Mouse (Mus musculus) forebrain, embryonic 16.5 days (tissue): Measurements from ENCODE around the gene Pla2g4e. TPM values are rescaled to one million over a fixed set of nuclear protein-coding genes. Genes with fewer than 3 reads are reported as not detected.

ENCODE experiments used
- ATAC-seq: fragments of 200-750 bp; cut with Nextera tagmentation; 2 replicates; pipeline ENCODE4 v1.8.0; 2017; ENCODE audit warnings: mild to moderate bottlenecking, moderate library complexity
- H3K27ac ChIP-seq: fragments of 300-500 bp; sonication (generic); 2 replicates; pipeline ENCODE4 v1.5.1; 2014; ENCODE audit warnings: low read length, control low read depth
- H3K27me3 ChIP-seq: fragments of 300-500 bp; sonication (generic); replicated peaks from 2 replicates; pipeline ENCODE4 v1.6.1; 2014; ENCODE audit warnings: low read length; ENCODE audit not compliant: control insufficient read depth, insufficient read depth
- H3K36me3 ChIP-seq: fragments of 300-500 bp; sonication (generic); 2 replicates; pipeline ENCODE4 v1.6.1; 2014; ENCODE audit not compliant: control insufficient read depth, insufficient read depth
- H3K4me1 ChIP-seq: fragments of 300-500 bp; sonication (generic); replicated peaks from 2 replicates; pipeline ENCODE4 v1.6.1; 2014; ENCODE audit warnings: low read length; ENCODE audit not compliant: control insufficient read depth, insufficient read depth
- H3K4me2 ChIP-seq: fragments of 300-500 bp; sonication (generic); 2 replicates; pipeline ENCODE4 v1.6.1; 2014; ENCODE audit warnings: mild to moderate bottlenecking, low read length, control low read depth
- H3K4me3 ChIP-seq: fragments of 300-500 bp; sonication (generic); replicated peaks from 2 replicates; pipeline ENCODE4 v1.5.1; 2014; ENCODE audit warnings: mild to moderate bottlenecking, low read length, control low read depth
- H3K9ac ChIP-seq: fragments of 300-500 bp; sonication (generic); replicated peaks from 2 replicates; pipeline ENCODE4 v1.6.1; 2014; ENCODE audit warnings: low read depth, low read length, control low read depth
- H3K9me3 ChIP-seq: fragments of 300-500 bp; sonication (generic); 2 replicates; pipeline ENCODE4 v1.6.1; 2016; ENCODE audit warnings: low read length; ENCODE audit not compliant: control insufficient read depth
- WGBS: fragments of 180-500 bp; shearing (Covaris S2); extraction: QIAGEN DNeasy Blood & Tissue Kit; methylation state at CpG from one replicate; pipeline ENCODE4 v1.1.7; 2014; 5-methylcytosine and 5-hydroxymethylcytosine counted together
- polyA plus RNA-seq: library from polyadenylated mRNA; unstranded; fragments of >200 nt; fragmentation: Nextera tagmentation; extraction: Ambion mirVana; gene quantifications from 2 replicates; pipeline ENCODE4 v1.2.1, GENCODE M21; 2015

Pla2g4e gene
- polyA plus RNA-seq, 1 experiment from 2014 or later, result 3.4 TPM

DNA sequence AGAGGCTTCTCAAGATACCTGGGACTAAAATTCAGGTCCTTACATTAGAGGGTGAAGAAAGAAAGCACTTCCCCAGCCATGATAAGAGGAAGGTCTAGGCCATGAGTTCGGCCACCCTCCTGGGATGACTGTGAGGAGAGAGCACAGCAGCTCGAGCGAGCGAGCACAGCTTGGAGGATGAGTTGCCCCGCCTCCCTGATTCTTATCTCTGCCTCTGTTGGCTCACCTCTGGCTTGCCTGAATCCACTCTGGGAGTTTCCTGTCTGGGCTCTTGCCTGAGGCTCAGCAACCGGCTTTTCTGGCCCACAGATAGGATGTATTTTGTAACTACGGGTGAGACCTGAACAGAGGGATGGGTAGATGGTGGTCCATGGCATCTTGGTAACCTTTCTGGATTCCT lies 37.2 kb downstream of the Pla2g4e start:
- Histone ChIP-seq H3K4me1 (no peaks in the 10 kb centered on the region), H3K36me3 (no peaks in the 10 kb centered on the region), H3K4me2 (no peak overlapping the region), H3K27me3 (no peaks in the 10 kb centered on the region), H3K27ac (no peak overlapping the region), H3K4me3 (no peak overlapping the region), H3K9me3 (no peaks in the 10 kb centered on the region), H3K9ac (no peak overlapping the region)
- 80% methylated on average over 7 of the region's 7 CpGs for WGBS
- no peak for ATAC-seq

DNA sequence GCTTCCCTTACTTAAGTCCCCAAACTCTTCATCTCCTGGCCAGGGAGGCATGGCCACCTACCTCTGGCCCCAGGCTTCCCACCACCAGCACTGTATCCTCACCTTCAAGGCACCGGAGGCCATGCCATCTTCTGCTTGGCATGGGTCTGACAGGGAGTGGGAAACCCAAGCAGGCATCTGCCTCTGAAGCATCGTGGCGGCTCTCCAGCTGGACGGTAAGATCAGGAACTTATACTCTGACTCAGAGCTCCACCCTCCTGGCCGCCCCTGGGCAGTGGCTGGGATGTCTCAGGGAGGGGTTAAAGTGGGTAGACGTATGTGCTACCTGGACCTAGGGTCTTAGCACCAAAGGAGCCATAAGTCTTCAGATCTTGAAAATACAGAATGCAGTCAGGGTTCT lies 38.1 kb downstream of the Pla2g4e start:
- 81% methylated on average over 6 of the region's 6 CpGs for WGBS
- Histone ChIP-seq H3K27me3 (no peaks in the 10 kb centered on the region), H3K36me3 (no peaks in the 10 kb centered on the region), H3K4me3 (no peak overlapping the region), H3K4me1 (no peaks in the 10 kb centered on the region), H3K27ac (no peak overlapping the region), H3K9ac (no peak overlapping the region), H3K4me2 (no peak overlapping the region), H3K9me3 (no peaks in the 10 kb centered on the region)
- no peak for ATAC-seq

DNA sequence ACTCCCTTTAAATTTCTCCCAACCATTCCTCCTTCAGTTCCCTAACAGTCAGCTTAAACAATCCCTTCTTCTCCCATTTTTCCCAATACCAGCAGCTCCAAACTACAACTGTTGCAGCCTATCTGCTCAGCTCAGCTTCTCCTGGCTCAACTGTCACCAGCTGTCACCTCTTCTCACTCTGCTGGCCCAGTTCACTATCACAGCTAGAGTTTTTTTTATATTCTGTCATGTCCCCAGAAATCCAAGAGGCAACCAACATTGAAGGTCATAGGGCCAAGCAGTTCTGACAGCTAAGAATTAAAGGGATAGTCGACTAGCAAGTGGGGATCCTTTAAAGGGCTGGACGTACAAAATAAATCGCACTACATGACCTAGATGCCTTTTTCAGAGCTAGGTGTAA lies 41.4 kb downstream of the Pla2g4e start:
- Histone ChIP-seq H3K27me3 (no peaks in the 10 kb centered on the region), H3K4me2 (no peak overlapping the region), H3K4me1 (no peaks in the 10 kb centered on the region), H3K9ac (no peak overlapping the region), H3K4me3 (no peak overlapping the region), H3K9me3 (no peaks in the 10 kb centered on the region), H3K36me3 (no peaks in the 10 kb centered on the region), H3K27ac (no peak overlapping the region)
- ATAC-seq, result no peak
- 75% methylated on average over 3 of the region's 3 CpGs for WGBS

DNA sequence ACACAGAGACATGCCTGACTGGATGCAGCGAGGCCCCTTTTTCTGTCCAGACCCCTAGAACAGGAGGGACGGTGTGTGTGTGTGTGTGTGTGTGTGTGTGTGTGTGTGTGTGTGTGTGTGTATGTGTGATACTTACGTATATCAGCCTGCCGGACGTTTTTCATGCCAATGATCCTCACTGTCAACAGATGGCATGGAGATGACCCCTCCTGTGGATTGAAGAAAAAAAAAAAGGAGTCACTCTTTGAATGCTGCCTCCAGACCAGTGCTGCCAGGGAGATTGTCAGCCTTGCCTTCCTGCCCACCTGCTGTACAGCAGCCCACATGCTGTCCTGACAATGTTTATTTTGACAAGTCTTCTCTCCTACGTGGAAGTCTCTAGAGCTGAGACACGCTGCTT lies 45.1 kb downstream of the Pla2g4e start:
- 68% methylated on average over 7 of the region's 7 CpGs for WGBS
- Histone ChIP-seq H3K27ac (no peak overlapping the region), H3K4me1 (no peaks in the 10 kb centered on the region), H3K9me3 (no peaks in the 10 kb centered on the region), H3K4me2 (no peak overlapping the region), H3K27me3 (no peaks in the 10 kb centered on the region), H3K9ac (no peak overlapping the region), H3K4me3 (no peak overlapping the region), H3K36me3 (no peaks in the 10 kb centered on the region)
- ATAC-seq, result no peak

DNA sequence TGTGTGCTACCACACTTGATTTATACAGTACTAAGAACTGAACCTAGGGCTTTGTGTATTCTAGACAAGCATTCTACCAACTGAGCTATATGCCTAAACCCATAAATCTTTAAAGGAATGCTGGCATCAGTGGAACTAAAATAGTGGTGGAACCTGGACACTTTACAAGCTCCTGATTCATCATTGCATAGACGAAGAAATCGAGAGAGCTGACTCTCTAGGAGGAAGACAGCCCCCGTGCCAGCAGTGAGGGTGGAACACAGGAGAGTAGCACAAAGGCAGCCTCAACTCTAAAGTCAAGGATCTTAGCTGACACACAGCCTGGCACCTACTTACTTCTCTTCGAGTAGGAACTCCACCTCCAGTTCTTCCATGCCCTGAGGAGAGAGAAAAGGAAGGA lies 57.0 kb downstream of the Pla2g4e start:
- H3K27me3 ChIP-seq, result no peaks in the 10 kb centered on the region
- no peak overlapping the region for H3K27ac ChIP-seq
- no peaks in the 10 kb centered on the region for H3K4me1 ChIP-seq
- no peaks in the 10 kb centered on the region for H3K36me3 ChIP-seq
- H3K4me3 ChIP-seq, result no peak overlapping the region
- H3K9ac ChIP-seq, result no peak overlapping the region
- no peak for ATAC-seq
- H3K9me3 ChIP-seq, result 0 out of 2 replicates have a peak, but pooled peaks cover 4% of the 10 kb centered on the region
- no peak overlapping the region for H3K4me2 ChIP-seq
- WGBS, result 91% methylated on average over 4 of the region's 4 CpGs

DNA sequence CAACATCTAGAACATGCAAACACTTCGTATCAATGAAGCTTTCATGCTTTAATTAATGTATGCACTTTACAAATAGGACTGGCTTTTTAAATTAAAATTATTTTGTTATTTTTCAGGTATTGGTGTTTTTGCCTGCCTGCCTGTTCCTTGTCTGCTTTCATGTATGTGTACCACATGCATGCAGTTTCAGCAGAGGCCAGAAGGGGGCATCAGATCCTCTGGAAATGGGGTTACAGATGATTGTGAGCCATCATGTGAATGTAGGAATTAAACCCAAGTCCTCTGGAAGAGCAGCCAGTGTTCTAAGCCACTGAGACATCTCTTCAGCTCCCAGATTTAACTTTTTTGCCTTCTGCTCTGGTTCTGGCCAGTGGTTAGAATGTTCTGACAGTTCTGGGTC lies 57.6 kb downstream of the Pla2g4e start:
- ATAC-seq, result no peak
- H3K36me3 ChIP-seq, result no peaks in the 10 kb centered on the region
- no peak overlapping the region for H3K9ac ChIP-seq
- no peaks in the 10 kb centered on the region for H3K27me3 ChIP-seq
- H3K9me3 ChIP-seq, result 0 out of 2 replicates have a peak, but pooled peaks cover 4% of the 10 kb centered on the region
- no peak overlapping the region for H3K4me3 ChIP-seq
- no peaks in the 10 kb centered on the region for H3K4me1 ChIP-seq
- H3K27ac ChIP-seq, result no peak overlapping the region
- WGBS, result 91% methylated on average over 1 of the region's 1 CpGs
- no peak overlapping the region for H3K4me2 ChIP-seq

DNA sequence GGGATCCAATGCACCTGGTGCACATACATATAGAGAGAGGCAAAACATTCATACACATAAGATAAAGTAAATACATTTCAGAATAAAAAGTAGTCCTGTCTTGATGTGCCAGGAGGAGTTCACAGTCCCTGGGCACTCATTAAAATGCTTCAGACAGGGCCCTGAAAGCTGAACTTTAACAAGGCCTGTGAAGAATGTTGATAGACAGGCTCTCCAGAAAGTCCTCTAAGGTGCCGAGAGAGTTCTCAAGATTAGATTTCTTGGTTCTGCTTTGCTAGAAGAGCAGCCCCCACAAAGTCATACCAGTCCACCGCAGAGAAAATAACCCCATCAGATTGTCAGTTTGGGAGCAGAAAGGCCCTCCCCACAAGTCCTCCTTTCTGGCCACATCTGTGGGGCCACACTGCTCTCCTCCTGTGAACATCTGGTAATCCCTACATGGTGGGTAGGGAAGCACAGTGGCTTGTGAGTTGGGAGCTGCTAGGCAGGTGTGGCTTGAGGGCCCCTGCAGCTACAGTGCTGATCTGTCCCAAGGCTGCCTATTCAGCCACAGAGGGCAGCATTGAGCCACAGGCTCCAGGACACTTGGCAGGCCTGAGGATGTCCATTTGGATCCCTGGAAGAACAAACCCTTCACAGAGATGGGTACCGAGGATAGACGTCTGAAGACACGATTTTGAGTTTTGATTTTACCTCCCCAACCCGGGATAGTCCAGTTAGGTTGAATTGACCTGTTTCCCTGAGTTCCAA lies 59.4 kb downstream of the Pla2g4e start:
- Histone ChIP-seq H3K4me2 (no peak overlapping the region), H3K9ac (no peak overlapping the region), H3K36me3 (no peaks in the 10 kb centered on the region), H3K4me1 (no peaks in the 10 kb centered on the region), H3K9me3 (no peaks in the 10 kb centered on the region), H3K4me3 (no peak overlapping the region), H3K27ac (no peak overlapping the region), H3K27me3 (no peaks in the 10 kb centered on the region)
- WGBS, result 86% methylated on average over 6 of the region's 6 CpGs
- no peak for ATAC-seq

DNA sequence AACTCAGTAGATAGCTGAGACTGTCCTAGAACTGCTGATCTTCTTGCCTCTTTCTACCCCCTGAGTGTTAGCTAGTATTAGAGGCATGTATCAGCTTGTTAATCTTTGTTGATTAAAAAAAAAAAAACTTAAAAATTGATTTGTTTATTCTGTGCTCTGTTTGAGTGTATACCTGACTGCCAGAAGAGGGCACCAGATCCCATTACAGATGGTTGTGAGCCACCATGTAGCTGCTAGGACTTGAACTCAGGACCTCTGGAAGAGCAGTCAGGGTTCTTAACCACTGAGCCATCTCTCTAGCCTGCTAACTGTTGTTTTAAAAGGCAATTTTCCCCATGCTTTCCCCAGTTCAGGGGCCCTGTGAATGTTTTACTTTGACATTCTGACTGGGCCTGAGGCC lies 66.2 kb downstream of the Pla2g4e start:
- no peak for ATAC-seq
- no peaks in the 10 kb centered on the region for H3K9me3 ChIP-seq
- no peaks in the 10 kb centered on the region for H3K4me1 ChIP-seq
- H3K27ac ChIP-seq, result no peak overlapping the region
- H3K4me2 ChIP-seq, result no peak overlapping the region
- no peaks in the 10 kb centered on the region for H3K27me3 ChIP-seq
- no peaks in the 10 kb centered on the region for H3K36me3 ChIP-seq
- no peak overlapping the region for H3K9ac ChIP-seq
- H3K4me3 ChIP-seq, result no peak overlapping the region

DNA sequence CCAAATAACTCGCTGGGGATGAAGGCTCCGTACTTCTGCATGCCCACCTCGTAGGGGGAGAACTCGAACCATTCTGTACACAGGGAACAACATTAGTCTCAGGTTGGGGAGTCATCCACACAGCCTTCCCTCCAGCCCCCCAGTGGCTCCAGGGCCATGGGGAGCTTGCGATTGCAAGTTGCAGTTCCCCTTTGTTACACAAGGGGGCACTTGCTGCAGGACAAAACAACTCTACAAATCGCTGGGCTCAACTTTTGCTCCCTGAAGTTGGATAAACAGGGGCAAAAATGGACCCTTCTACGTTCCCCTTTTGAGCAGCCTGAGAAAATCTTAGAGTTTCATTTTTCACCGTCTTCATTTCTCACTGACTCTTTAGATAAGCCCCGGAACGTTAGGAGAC lies 71.4 kb downstream of the Pla2g4e start:
- Histone ChIP-seq H3K4me2 (no peak overlapping the region), H3K4me3 (no peak overlapping the region), H3K4me1 (no peaks in the 10 kb centered on the region), H3K9me3 (no peaks in the 10 kb centered on the region), H3K27me3 (no peaks in the 10 kb centered on the region), H3K27ac (no peak overlapping the region), H3K36me3 (no peaks in the 10 kb centered on the region), H3K9ac (no peak overlapping the region)
- 32% methylated on average over 10 of the region's 10 CpGs for WGBS
- ATAC-seq, result no peak

DNA sequence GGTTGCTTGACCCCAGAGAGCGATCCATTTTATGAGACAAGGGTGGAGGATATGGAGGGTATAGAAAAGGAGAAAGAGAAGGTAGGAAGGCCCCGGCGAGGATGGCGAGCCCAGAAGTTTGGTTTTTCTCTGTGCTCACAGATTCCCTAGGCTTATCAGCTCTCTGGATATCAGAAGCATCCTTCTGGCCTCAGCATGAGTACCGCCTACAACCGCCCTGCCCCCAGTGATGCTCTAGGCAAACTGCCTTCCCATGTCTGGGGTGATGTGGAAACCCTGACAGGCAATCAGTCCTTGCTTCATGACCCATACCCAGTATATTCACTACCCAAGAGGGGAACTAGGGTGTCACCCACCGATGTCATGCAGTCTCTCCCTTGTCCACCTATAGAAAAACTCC lies 73.8 kb downstream of the Pla2g4e start:
- no peaks in the 10 kb centered on the region for H3K9me3 ChIP-seq
- WGBS, result 94% methylated on average over 7 of the region's 7 CpGs
- no peaks in the 10 kb centered on the region for H3K36me3 ChIP-seq
- no peak overlapping the region for H3K4me3 ChIP-seq
- H3K4me2 ChIP-seq, result no peak overlapping the region
- no peak overlapping the region for H3K9ac ChIP-seq
- H3K27ac ChIP-seq, result no peak overlapping the region
- no peak for ATAC-seq
- H3K4me1 ChIP-seq, result no peaks in the 10 kb centered on the region
- no peaks in the 10 kb centered on the region for H3K27me3 ChIP-seq
